Mouse (Mus musculus) heart, adult 2 months (tissue): Measurements from ENCODE around the gene Aip.

ENCODE experiments used
- CTCF ChIP-seq: fragments of 200-600 bp; IDR thresholded peaks from 2 replicates; pipeline ENCODE4 v1.8.1; 2022; ENCODE audit warnings: antibody characterized with exemption, mild to moderate bottlenecking, moderate library complexity
- EP300 ChIP-seq: fragments of 200-500 bp; IDR thresholded peaks from 2 replicates; pipeline ENCODE4 v1.6.1; 2011; ENCODE audit warnings: low read depth, low read length, control low read depth; ENCODE audit not compliant: insufficient read depth

GRCm38 (mm10) chr19:4090446-4090845, 35.2 kb downstream of the Aip start:
- no peak for TF ChIP-seq EP300
- TF ChIP-seq CTCF: no peak
